Mouse (Mus musculus) ovary, adult 10 weeks (tissue): ENCODE measurements around the gene Man2a1. TPM values are rescaled to one million over a fixed set of nuclear protein-coding genes. Genes with fewer than 3 reads are reported as not detected.

Experiments used
- polyA plus RNA-seq: library from polyadenylated mRNA; stranded (reverse); fragments of 350-450 nt; fragmentation: Illumina TruSeq; extraction: RNeasy Lipid Tissue Mini Kit (QIAGEN cat#74804); gene quantifications from one replicate; pipeline ENCODE4 v1.2.3, GENCODE M21; 2014

Man2a1 gene
- polyA plus RNA-seq: 186 TPM

DNA sequence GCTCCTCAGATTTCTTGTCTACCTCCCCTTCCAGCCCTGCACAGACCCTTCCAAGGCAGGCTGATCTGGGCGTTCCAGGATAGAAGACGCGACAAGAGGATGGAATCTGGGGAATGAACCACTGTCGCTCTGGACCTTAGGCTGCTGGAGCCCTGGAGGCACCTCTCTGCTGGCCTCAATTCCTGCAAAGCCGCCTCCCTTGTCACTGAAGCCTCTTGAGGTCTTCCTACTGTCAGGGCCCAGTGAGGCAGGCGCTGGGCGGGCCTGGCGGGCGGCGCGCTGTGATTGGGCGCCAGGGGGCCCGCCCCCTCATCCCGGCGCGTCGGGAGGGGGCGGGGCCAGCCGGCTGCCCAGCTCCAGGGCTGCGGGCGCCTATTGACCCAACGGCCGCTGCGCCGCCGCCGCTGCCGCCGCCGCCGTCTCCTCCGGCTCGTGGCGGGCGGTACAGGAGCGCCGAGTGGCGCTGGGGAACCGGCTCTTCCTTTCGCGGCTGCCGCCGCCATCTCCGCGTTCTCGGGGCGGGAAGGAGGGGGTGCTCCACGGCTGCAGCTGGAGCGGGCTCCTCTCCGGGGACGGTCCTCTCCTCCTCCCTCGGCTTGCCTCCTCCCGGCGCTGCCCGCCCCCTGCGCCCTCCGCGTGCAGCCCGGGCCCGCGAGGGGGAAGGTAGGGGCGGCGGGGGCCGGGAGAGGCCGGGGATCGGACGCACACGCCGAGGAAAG is at the start of gene Man2a1:
TSS of gene Man2a1 (plus strand) at position 365 of the 719 bp plus-strand sequence.

Other genes with a start within 250 kb of the Man2a1 start
- gene 4930583I09Rik, start 235.3 kb downstream of the Man2a1 start, polyA plus RNA-seq: not detected